Mouse (Mus musculus): ENCODE results near the gene Gm10959. TPM values are rescaled to one million over a fixed set of nuclear protein-coding genes. Genes with fewer than 3 reads are reported as not detected.
"Not testable (repeated sequence)": the region's sequence is repeated elsewhere in the genome, so short reads cannot be mapped to it uniquely, and the experiment has no call there.

Gm10959 gene
- not detected in 2 replicates for polyA plus RNA-seq (2016; fragmentation: Nextera tagmentation; extraction: Ambion mirVana)

- Histone ChIP-seq H3K9me3 (replicated peaks) (no peaks in the 10 kb centered on the region), H3K27ac (replicated peaks) (no peak within 1 kb of the TSS), H3K4me1 (peaks cover 7% of the 10 kb centered on the region), H3K4me3 (no peak within 1 kb of the TSS), H3K36me3 (no peaks in the 10 kb centered on the region), H3K27me3 (ENCODE audit: low read depth, poor library complexity, severe bottlenecking) (no peaks in the 10 kb centered on the region)
- no peak for DNase-seq (ENCODE audit: low spot score)
- WGBS: 77% methylated on average over 8 of the region's 8 CpGs
These were observed at the start of gene Gm10959 for GRCm38 (mm10) chr3:122919260-122919659. Gene Gm10959 (minus strand): TSS chr3:122919360.

DNA sequence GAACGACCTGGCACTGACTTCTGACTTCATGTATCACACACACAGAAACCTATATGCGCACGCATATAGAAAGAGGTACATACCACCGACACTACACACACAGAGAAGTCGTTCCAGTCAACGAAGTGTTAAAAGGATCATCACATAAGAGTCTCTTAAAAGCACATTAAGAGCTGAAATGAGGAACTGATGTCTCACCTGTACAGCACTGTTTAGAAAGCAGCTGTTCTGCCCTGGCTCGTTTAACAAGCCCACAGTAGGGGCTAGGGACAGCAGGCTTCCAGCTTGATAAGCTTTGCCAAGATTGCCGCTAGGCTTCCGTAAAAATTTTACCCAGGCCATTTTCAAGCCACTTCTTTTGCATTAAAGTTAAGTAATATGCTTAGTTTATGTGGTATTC, 49.2 kb upstream of the Gm10959 start:
- H3K27ac ChIP-seq (replicated peaks): no peak overlapping the region
- H3K4me3 ChIP-seq: no peak overlapping the region
- peaks cover 8% of the 10 kb centered on the region; the same call in 1 of the 2 replicates for H3K36me3 ChIP-seq
- H3K4me1 ChIP-seq: no peaks in the 10 kb centered on the region
- DNase-seq (ENCODE audit: low spot score): no peak
- WGBS: 93% methylated on average over 9 of the region's 9 CpGs
- no peaks in the 10 kb centered on the region for H3K9me3 ChIP-seq (replicated peaks)
- H3K27me3 ChIP-seq (ENCODE audit: low read depth, poor library complexity, severe bottlenecking): no peaks in the 10 kb centered on the region

DNA sequence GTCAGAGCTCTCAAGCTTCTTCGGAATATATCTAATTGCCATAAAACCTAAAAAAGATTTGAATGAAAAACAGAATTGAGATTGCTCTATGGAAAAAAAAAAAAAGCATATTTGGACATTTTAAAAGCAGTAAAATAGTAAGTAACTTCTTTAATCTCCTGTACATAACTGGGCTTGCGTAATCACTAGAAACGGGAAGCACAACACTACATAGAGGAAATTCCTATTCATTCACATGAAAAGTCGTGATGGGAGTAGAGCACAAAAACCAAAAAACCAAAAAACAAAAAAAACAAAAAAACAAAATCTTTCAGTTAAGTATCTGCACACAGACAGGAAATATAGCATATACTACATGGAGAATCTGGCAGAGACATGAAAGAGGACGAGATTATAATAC, 45.1 kb upstream of the Gm10959 start:
- H3K27me3 ChIP-seq (ENCODE audit: low read depth, poor library complexity, severe bottlenecking): no peaks in the 10 kb centered on the region
- WGBS: 91% methylated on average over 5 of the region's 5 CpGs
- H3K27ac ChIP-seq (replicated peaks): no peak overlapping the region
- no peak overlapping the region for H3K4me3 ChIP-seq
- H3K4me1 ChIP-seq: no peaks in the 10 kb centered on the region
- DNase-seq (ENCODE audit: low spot score): no peak
- H3K36me3 ChIP-seq: peaks cover 10% of the 10 kb centered on the region; the same call in 1 of the 2 replicates
- H3K9me3 ChIP-seq (replicated peaks): no peaks in the 10 kb centered on the region

GRCm38 (mm10) chr3:122950129-122950528, 31.0 kb upstream of the Gm10959 start:
- 95% methylated on average over 2 of the region's 2 CpGs for WGBS

DNA sequence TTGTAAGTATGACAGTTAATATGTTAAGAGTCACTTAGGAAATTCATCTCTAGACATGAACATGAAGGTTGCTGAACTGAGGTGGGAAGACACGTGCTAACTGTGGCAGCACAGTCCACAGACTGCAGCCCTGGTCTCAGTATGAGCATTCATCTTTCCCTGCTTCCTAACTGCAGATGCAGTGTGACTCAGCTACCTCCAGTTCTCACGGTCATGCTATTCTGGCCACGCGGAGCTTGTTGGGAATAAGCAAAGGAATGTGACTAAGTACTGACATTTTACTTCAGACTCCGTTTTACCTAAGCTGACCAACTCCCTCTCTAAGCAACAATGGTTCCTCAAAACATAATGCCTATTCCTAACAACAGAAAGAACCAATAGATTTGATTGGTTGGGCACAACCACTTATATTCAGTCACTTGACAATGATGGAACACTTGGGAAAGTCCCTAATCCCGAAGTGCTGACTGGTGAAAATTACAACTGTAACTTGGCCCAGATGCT, 24.3 kb upstream of the Gm10959 start:
- H3K36me3 ChIP-seq: no peaks in the 10 kb centered on the region
- WGBS: 83% methylated on average over 6 of the region's 6 CpGs

More at GRCm38 (mm10) chr3:122950129-122950528, 31.0 kb upstream of the Gm10959 start:
- no peaks in the 10 kb centered on the region for H3K27me3 ChIP-seq (ENCODE audit: low read depth, poor library complexity, severe bottlenecking)
- peaks cover 11% of the 10 kb centered on the region for H3K36me3 ChIP-seq
- no peaks in the 10 kb centered on the region for H3K9me3 ChIP-seq (replicated peaks)
- no peak overlapping the region for H3K27ac ChIP-seq (replicated peaks)
- DNase-seq (ENCODE audit: low spot score): no peak
- H3K4me1 ChIP-seq: no peaks in the 10 kb centered on the region
- H3K4me3 ChIP-seq: no peak overlapping the region

DNA sequence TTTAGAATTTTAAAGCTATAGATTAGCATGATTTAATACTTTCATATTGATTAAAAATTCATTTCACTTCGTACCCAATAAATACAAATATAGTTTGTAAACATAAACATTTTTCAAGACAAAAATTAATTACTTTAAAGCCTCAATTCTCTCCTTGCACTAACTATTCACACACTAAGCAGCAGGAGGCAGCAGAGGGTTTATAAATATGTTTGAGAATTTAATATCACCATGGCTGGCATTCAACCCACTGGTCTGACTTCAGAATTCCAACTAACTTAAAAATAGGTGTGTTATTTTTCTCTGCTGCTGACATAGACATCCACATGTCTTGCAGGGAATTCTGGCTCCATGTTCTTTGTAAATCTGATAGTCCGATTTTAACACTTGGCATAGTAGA, 20.1 kb upstream of the Gm10959 start:
- no peak overlapping the region for H3K4me3 ChIP-seq

More for the DNA sequence above, 24.3 kb upstream of the Gm10959 start:
- Histone ChIP-seq H3K27me3 (ENCODE audit: low read depth, poor library complexity, severe bottlenecking) (no peaks in the 10 kb centered on the region), H3K9me3 (replicated peaks) (no peaks in the 10 kb centered on the region), H3K4me1 (no peaks in the 10 kb centered on the region), H3K27ac (replicated peaks) (no peak overlapping the region), H3K4me3 (no peak overlapping the region)
- no peak for DNase-seq (ENCODE audit: low spot score)

GRCm38 (mm10) chr3:122937176-122937575, 18.0 kb upstream of the Gm10959 start:
- H3K36me3 ChIP-seq; H3K27ac ChIP-seq (replicated peaks); DNase-seq (ENCODE audit: low spot score); H3K4me3 ChIP-seq; H3K27me3 ChIP-seq (ENCODE audit: low read depth, poor library complexity, severe bottlenecking); H3K4me1 ChIP-seq; H3K9me3 ChIP-seq (replicated peaks): not testable (repeated sequence)
- WGBS: 80% methylated on average over 13 of the region's 13 CpGs

More for the DNA sequence above, 20.1 kb upstream of the Gm10959 start:
- no peak overlapping the region for H3K27ac ChIP-seq (replicated peaks)
- WGBS: 83% methylated on average over 2 of the region's 2 CpGs
- no peaks in the 10 kb centered on the region for H3K9me3 ChIP-seq (replicated peaks)
- H3K4me1 ChIP-seq: 0 out of 2 replicates have a peak, but pooled peaks cover under 1% of the 10 kb centered on the region
- no peak for DNase-seq (ENCODE audit: low spot score)
- peaks cover 2% of the 10 kb centered on the region; the same call in 1 of the 2 replicates for H3K36me3 ChIP-seq
- no peaks in the 10 kb centered on the region for H3K27me3 ChIP-seq (ENCODE audit: low read depth, poor library complexity, severe bottlenecking)

- Histone ChIP-seq H3K9me3 (replicated peaks) (no peaks in the 10 kb centered on the region), H3K27ac (replicated peaks) (no peak overlapping the region), H3K36me3 (peaks cover 10% of the 10 kb centered on the region), H3K4me3 (no peak overlapping the region), H3K4me1 (0 out of 2 replicates have a peak, but pooled peaks cover 5% of the 10 kb centered on the region), H3K27me3 (ENCODE audit: low read depth, poor library complexity, severe bottlenecking) (no peaks in the 10 kb centered on the region)
- 91% methylated on average over 1 of the region's 1 CpGs for WGBS
- DNase-seq (ENCODE audit: low spot score): no peak
These were observed 13.3 kb upstream of the Gm10959 start for GRCm38 (mm10) chr3:122932466-122932865.

- H3K4me3 ChIP-seq: no peak overlapping the region
- H3K9me3 ChIP-seq (replicated peaks): no peaks in the 10 kb centered on the region
- 90% methylated on average over 6 of the region's 6 CpGs for WGBS
- H3K4me1 ChIP-seq: peaks cover 21% of the 10 kb centered on the region
- DNase-seq (ENCODE audit: low spot score): no peak
- no peak overlapping the region for H3K27ac ChIP-seq (replicated peaks)
- H3K27me3 ChIP-seq (ENCODE audit: low read depth, poor library complexity, severe bottlenecking): no peaks in the 10 kb centered on the region
- peaks cover 26% of the 10 kb centered on the region for H3K36me3 ChIP-seq
These were observed 10.6 kb upstream of the Gm10959 start for GRCm38 (mm10) chr3:122929723-122930122.

DNA sequence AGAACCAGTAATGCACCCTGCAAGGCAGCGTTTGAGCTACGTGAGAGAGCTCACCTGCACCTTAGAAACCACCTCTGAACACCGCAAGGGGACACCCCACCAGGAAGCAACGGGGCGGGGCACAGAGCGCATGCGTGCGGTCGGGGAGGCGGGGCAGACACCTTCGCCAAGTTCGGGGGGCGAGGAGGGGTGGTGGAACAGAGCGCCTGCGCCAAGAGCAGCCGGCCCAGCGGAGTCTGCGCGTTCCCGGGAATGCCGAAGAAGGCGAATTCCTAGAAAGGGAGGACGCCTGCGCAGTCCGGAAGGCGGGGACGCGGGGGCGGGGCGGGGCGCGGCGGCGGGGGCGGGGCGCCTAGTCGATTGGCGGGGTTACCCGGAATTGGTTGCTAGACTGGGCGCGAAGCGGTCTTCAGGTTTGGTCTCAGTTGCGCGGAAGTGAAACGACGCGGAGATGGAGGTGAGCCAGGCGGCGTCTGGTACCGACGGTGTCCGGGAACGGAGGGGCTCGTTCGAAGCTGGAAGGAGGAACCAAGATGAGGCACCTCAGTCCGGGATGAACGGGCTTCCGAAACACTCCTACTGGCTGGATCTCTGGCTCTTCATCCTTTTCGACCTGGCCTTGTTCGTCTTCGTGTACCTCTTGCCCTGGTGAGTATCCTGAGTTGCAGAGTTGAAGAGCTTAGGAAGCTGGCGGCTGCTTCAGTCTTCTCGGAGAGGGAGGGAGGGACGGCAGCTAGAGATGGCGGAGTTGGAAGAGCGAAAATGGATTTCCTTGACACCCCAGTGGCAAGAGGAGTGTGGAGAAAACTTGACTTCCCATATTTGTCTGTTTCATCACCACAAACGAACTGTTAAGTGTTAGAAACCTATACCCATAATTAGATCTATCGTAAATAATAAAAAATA, 5.1 kb upstream of the Gm10959 start, which contains the start of gene 1810037I17Rik:
Gene 1810037I17Rik (plus strand): TSS at position 195 of the 906 bp plus-strand sequence.
- Histone ChIP-seq H3K27me3 (ENCODE audit: low read depth, poor library complexity, severe bottlenecking) (no peaks in the 10 kb centered on the region), H3K9me3 (replicated peaks) (no peaks in the 10 kb centered on the region), H3K36me3 (peaks cover 17% of the 10 kb centered on the region), H3K27ac (replicated peaks) (peak within 1 kb of the TSS; percentile 87), H3K4me3 (peak within 1 kb of the TSS; percentile 66), H3K4me1 (peaks cover 23% of the 10 kb centered on the region)
- under 1% methylated on average over 68 of the region's 68 CpGs for WGBS
- peak; percentile 98 for DNase-seq (ENCODE audit: low spot score)

DNA sequence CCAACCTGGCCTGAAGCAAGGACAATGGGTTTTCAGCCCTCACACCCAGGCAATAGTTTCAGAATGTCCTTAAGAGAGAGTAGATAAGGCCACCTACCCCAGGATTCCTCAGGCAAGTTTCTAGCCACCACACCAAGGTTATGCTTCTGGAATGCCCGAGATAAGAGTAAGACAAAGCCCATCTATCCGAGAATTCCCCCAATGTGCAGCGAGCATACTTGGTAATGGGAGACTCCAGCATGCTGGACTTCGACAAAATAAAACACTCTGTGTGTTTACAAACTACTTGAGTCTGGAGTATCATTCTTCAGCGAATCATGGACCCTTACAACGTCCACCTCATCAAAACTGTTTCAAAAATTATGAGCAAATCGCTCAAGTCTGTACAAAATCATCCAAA, 4.0 kb upstream of the Gm10959 start:
- Histone ChIP-seq H3K4me1 (peaks cover 23% of the 10 kb centered on the region), H3K9me3 (replicated peaks) (no peaks in the 10 kb centered on the region), H3K36me3 (peaks cover 17% of the 10 kb centered on the region), H3K4me3 (peak overlapping the region; percentile 66), H3K27ac (replicated peaks) (no peak overlapping the region), H3K27me3 (ENCODE audit: low read depth, poor library complexity, severe bottlenecking) (no peaks in the 10 kb centered on the region)
- DNase-seq (ENCODE audit: low spot score): no peak
- 75% methylated on average over 7 of the region's 7 CpGs for WGBS

DNA sequence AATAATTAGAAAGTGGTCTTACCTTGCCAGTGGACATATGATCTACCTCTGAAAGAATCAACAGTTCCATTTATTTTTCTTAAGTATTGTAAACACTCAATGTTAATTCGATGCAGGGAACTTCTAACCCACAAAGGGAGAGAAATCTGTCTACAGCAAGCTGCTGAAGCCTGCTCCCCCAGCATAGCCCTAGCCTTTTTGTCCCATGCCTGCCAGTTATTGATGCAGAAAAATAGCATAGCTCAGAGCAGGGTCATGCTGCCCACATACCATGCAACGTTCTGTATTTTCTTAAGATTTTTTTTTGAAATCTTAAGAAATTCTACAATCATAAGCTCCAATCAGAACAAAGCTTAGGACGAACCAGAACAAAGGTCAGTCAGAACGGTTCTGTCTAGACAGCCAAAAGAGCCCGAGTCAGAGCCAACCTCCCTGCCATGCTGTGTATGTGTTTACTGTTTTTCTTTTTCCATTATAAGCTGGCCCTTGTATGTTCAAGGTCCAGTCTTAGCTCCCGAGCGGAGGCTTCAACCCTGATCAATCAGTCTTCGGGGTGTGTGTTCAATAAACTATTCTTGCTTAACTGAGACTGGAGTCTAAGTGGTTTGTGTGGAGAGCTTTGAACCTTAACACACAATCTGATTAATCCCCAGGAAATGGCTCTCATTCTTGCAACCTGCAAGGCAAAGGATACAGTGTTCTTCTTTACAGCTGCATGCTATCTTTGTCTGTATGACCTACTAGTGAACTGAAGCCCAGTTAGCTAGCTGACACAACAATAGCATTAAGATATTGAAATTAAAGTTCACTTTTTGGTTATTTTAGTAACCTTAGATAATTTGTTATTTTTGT, 2.7 kb upstream of the Gm10959 start:
- H3K4me1 ChIP-seq: peaks cover 23% of the 10 kb centered on the region
- no peaks in the 10 kb centered on the region for H3K9me3 ChIP-seq (replicated peaks)
- peaks cover 10% of the 10 kb centered on the region for H3K36me3 ChIP-seq
- no peak overlapping the region for H3K4me3 ChIP-seq
- no peak overlapping the region for H3K27ac ChIP-seq (replicated peaks)
- H3K27me3 ChIP-seq (ENCODE audit: low read depth, poor library complexity, severe bottlenecking): no peaks in the 10 kb centered on the region
- 89% methylated on average over 8 of the region's 8 CpGs for WGBS
- DNase-seq (ENCODE audit: low spot score): no peak
